Mouse (Mus musculus): ENCODE measurements at regions not wholly inside any gene's neighbourhood (a gene's known extent, or its start where the extent isn't known, plus 50 kb on each side); places are given as distances from the start of the nearest gene placed in this dataset.
A peak's percentile ranks its signal among the peaks of the same experiment; 100 is the strongest.

DNA sequence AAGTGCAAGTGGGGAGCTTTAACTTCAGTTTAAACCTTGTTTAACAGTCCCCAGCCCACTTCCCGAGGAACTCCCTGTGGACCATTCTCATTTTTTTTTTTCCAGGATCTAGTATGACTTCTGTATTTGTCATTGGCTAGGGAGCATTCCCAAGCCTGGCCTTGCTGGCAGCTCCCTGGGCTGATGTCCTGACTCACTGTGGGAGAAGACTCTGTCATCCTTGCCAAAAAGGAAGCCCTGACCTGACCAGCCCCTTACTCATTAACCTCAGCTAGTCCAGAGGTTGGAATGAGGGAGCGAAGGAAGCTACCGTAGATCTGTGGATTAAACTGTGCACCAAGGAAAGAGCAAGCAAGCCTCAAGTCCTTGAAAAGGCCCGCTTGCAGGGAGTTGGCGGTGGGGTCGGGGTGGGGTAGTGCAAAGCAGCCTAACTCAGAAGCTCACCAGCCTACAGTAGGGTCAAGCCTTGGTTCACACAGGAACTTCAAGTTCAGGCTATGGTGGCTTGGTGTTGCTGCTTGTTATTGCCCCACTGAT, 130.3 kb downstream of the Kcnrg start:
- H3K27ac ChIP-seq (replicated peaks; ENCODE audit: low read depth, low read length), result no peak overlapping the region
- DNase-seq (ENCODE audit: low spot score) (no peak), ATAC-seq (ENCODE audit: low FRiP score, low read depth) (no peak)
- no peaks in the 10 kb centered on the region for H3K9me3 ChIP-seq (ENCODE audit: control insufficient read depth, low read length)
- WGBS, result 70% methylated on average over 6 of the region's 6 CpGs
- no peaks in the 10 kb centered on the region for H3K36me3 ChIP-seq (ENCODE audit: control insufficient read depth, insufficient read depth, low read length)
- H3K4me2 ChIP-seq (replicated peaks; ENCODE audit: low read depth, low read length, severe bottlenecking), result no peak overlapping the region
- TF ChIP-seq POLR2A (IDR thresholded peaks at IDR 0.05; ENCODE audit: borderline replicate concordance, extremely low read depth, insufficient read depth, insufficient read length), result no peak
- H3K9ac ChIP-seq (ENCODE audit: low read depth, low read length, severe bottlenecking), result no peak overlapping the region
- H3K27me3 ChIP-seq (ENCODE audit: control insufficient read depth, insufficient read depth, low read length), result no peaks in the 10 kb centered on the region
- no peak overlapping the region for H3K4me3 ChIP-seq (replicated peaks; ENCODE audit: low read length)
- H3K4me1 ChIP-seq (ENCODE audit: control insufficient read depth, insufficient read depth, low read length), result peaks cover 6% of the 10 kb centered on the region

DNA sequence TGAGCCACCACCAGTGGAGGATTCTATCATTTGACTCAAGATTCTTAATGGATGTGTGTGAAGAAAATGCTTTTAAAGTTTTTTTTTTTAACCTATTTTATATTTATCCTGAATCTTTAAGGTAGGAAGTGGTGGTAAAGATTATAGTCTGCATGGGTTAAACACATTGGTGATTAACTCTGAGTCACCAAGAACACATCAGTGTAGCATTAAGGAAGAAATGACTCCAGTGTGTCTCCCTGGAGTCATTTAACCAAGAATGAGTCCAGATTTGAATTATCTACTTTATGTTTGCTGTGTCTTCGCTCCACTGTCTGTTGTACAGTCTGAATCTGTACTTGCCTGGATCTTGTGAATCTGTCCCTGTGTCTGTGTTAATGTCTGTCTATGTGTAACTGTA, 132.2 kb downstream of the Kcnrg start:
- Histone ChIP-seq H3K27ac (replicated peaks; ENCODE audit: low read depth, low read length) (no peak overlapping the region), H3K4me3 (replicated peaks; ENCODE audit: low read length) (no peak overlapping the region), H3K9ac (ENCODE audit: low read depth, low read length, severe bottlenecking) (no peak overlapping the region), H3K9me3 (ENCODE audit: control insufficient read depth, low read length) (no peaks in the 10 kb centered on the region), H3K4me1 (ENCODE audit: control insufficient read depth, insufficient read depth, low read length) (peaks cover 6% of the 10 kb centered on the region), H3K36me3 (ENCODE audit: control insufficient read depth, insufficient read depth, low read length) (no peaks in the 10 kb centered on the region), H3K27me3 (ENCODE audit: control insufficient read depth, insufficient read depth, low read length) (no peaks in the 10 kb centered on the region), H3K4me2 (replicated peaks; ENCODE audit: low read depth, low read length, severe bottlenecking) (no peak overlapping the region)
- TF ChIP-seq POLR2A (IDR thresholded peaks at IDR 0.05; ENCODE audit: borderline replicate concordance, extremely low read depth, insufficient read depth, insufficient read length), result no peak
- DNase-seq (ENCODE audit: low spot score) (no peak), ATAC-seq (ENCODE audit: low FRiP score, low read depth) (no peak)
- 94% methylated on average over 1 of the region's 1 CpGs for WGBS

DNA sequence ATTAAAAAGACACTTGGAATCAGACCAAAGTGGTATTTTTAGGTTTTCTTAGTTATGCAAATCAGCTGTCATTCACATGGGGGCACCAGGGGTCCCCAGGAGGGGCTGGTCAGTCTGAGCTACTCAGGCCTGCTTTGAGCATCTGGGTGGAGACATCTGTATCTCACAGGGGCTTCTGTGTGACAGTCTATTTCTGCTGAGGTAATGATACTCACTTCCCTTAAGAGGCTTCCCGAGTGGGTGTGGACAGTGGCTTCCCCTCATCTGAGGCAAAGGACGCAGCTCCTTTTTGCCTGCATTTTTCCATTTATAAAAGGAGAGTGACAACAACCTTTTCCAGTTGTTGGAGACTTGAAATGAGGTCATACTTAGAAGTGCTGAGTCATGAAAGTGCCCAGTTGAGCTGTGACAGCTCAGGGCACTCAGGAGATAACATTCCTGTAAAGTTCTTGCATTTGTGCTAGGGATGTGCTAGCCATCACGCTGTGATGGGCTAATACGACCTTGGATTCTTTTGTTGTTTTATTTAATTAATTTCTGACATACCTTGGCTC, 136.7 kb downstream of the Kcnrg start:
- H3K9me3 ChIP-seq (ENCODE audit: control insufficient read depth, low read length), result no peaks in the 10 kb centered on the region
- H3K4me1 ChIP-seq (ENCODE audit: control insufficient read depth, insufficient read depth, low read length), result no peaks in the 10 kb centered on the region
- DNase-seq (ENCODE audit: low spot score) (no peak), ATAC-seq (ENCODE audit: low FRiP score, low read depth) (no peak)
- no peak overlapping the region for H3K27ac ChIP-seq (replicated peaks; ENCODE audit: low read depth, low read length)
- H3K9ac ChIP-seq (ENCODE audit: low read depth, low read length, severe bottlenecking), result no peak overlapping the region
- no peak overlapping the region for H3K4me3 ChIP-seq (replicated peaks; ENCODE audit: low read length)
- no peak overlapping the region for H3K4me2 ChIP-seq (replicated peaks; ENCODE audit: low read depth, low read length, severe bottlenecking)
- no peaks in the 10 kb centered on the region for H3K27me3 ChIP-seq (ENCODE audit: control insufficient read depth, insufficient read depth, low read length)
- no peak for TF ChIP-seq POLR2A (IDR thresholded peaks at IDR 0.05; ENCODE audit: borderline replicate concordance, extremely low read depth, insufficient read depth, insufficient read length)
- 47% methylated on average over 4 of the region's 4 CpGs for WGBS
- no peaks in the 10 kb centered on the region for H3K36me3 ChIP-seq (ENCODE audit: control insufficient read depth, insufficient read depth, low read length)

DNA sequence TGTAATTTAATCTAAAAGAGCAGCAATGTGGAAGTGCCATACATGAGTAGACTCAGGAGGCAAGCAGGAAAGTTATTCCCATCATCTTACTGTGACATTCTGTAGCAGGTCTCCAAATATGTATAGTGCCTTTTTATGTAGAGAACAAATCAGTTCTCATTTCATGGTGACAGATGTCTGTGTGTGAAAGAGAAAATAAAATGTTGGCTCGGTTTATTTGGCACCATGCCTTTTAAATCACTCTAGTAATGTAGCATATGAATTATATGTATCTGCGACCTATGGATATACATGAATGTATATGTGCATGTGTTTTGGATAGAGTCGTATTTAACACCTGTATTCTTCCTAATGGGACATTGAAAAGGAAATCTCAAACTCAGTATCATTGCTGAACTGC, 146.2 kb downstream of the Kcnrg start:
- no peak overlapping the region for H3K27ac ChIP-seq (replicated peaks; ENCODE audit: low read depth, low read length)
- TF ChIP-seq POLR2A (IDR thresholded peaks at IDR 0.05; ENCODE audit: borderline replicate concordance, extremely low read depth, insufficient read depth, insufficient read length), result no peak
- no peak overlapping the region for H3K4me2 ChIP-seq (replicated peaks; ENCODE audit: low read depth, low read length, severe bottlenecking)
- 70% methylated on average over 3 of the region's 3 CpGs for WGBS
- DNase-seq (ENCODE audit: low spot score) (no peak), ATAC-seq (ENCODE audit: low FRiP score, low read depth) (no peak)
- H3K4me3 ChIP-seq (replicated peaks; ENCODE audit: low read length), result no peak overlapping the region
- no peaks in the 10 kb centered on the region for H3K36me3 ChIP-seq (ENCODE audit: control insufficient read depth, insufficient read depth, low read length)
- no peaks in the 10 kb centered on the region for H3K27me3 ChIP-seq (ENCODE audit: control insufficient read depth, insufficient read depth, low read length)
- H3K4me1 ChIP-seq (ENCODE audit: control insufficient read depth, insufficient read depth, low read length), result peaks cover 10% of the 10 kb centered on the region
- no peaks in the 10 kb centered on the region for H3K9me3 ChIP-seq (ENCODE audit: control insufficient read depth, low read length)
- H3K9ac ChIP-seq (ENCODE audit: low read depth, low read length, severe bottlenecking), result no peak overlapping the region

DNA sequence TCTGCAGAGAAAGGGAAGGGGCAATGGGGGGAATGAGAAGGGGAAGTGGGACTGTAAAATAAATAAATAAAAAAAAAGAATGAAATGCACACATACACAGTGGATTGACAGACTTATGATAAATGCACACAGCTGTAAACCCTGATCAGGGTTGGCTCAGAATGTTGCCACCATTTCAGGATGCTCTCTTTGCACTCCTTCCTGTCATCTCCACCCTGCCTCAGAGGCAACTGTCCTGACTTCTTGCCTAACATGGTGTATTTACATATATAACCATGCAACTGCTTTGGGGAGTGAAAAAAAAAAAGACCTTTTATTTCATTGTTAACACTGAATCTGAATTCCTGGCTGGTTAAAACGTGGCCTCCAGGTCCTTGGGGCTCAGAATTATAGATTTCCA, 149.4 kb downstream of the Kcnrg start:
- no peak for TF ChIP-seq POLR2A (IDR thresholded peaks at IDR 0.05; ENCODE audit: borderline replicate concordance, extremely low read depth, insufficient read depth, insufficient read length)
- Histone ChIP-seq H3K27me3 (ENCODE audit: control insufficient read depth, insufficient read depth, low read length) (no peaks in the 10 kb centered on the region), H3K4me2 (replicated peaks; ENCODE audit: low read depth, low read length, severe bottlenecking) (peak overlapping the region; percentile 45; the same call in 1 of the 2 replicates), H3K27ac (replicated peaks; ENCODE audit: low read depth, low read length) (no peak overlapping the region), H3K36me3 (ENCODE audit: control insufficient read depth, insufficient read depth, low read length) (no peaks in the 10 kb centered on the region), H3K4me1 (ENCODE audit: control insufficient read depth, insufficient read depth, low read length) (peaks cover 10% of the 10 kb centered on the region), H3K4me3 (replicated peaks; ENCODE audit: low read length) (no peak overlapping the region), H3K9ac (ENCODE audit: low read depth, low read length, severe bottlenecking) (no peak overlapping the region), H3K9me3 (ENCODE audit: control insufficient read depth, low read length) (no peaks in the 10 kb centered on the region)
- WGBS, result 11% methylated on average over 1 of the region's 1 CpGs
- ATAC-seq (ENCODE audit: low FRiP score, low read depth) (no peak), DNase-seq (ENCODE audit: low spot score) (no peak)
